Mouse (Mus musculus): Measurements from ENCODE around the gene Angptl6.
A peak's percentile ranks its signal among the peaks of the same experiment; 100 is the strongest.
"Not testable (repeated sequence)": the region's sequence is repeated elsewhere in the genome, so short reads cannot be mapped to it uniquely, and the experiment has no call there.

Gene Angptl6

DNA sequence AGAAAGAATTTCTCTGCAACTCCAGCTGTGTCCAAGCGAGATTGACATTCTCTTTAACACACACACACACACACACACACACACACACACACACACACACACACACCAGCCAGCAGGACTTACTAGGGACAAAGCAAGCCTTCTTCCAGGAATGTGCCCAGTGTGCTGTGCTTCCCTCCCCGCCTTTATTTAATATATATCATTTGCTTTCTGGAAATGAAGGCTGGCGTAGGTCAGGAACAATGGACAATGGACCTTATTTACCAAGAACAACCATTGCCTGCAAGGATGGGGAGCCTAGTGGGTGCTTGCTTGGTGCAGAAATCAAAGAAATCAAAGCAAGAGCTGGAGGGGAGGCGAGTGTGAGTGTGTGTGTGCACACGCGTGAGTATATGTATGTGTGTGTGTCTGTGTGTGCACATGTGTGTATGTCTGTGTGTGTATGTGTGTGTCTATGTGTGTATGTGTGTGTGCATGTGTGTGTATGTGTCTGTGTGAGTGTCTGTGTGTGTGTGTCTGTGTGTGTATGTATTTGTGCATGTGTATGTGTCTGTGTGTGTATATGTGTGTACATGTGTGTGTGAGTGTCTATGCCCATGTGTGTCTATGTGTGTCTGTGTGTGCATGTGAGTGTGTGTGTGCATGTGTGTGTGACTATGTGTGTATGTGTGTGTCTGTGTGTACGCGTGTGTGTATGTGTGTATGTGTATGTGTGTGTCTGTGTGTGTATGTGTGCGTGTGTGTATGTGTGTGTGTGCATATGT is 42.2 kb downstream of the Angptl6 start:
- no peak for DNase-seq (ENCODE audit: low spot score in 2 of 2)

DNA sequence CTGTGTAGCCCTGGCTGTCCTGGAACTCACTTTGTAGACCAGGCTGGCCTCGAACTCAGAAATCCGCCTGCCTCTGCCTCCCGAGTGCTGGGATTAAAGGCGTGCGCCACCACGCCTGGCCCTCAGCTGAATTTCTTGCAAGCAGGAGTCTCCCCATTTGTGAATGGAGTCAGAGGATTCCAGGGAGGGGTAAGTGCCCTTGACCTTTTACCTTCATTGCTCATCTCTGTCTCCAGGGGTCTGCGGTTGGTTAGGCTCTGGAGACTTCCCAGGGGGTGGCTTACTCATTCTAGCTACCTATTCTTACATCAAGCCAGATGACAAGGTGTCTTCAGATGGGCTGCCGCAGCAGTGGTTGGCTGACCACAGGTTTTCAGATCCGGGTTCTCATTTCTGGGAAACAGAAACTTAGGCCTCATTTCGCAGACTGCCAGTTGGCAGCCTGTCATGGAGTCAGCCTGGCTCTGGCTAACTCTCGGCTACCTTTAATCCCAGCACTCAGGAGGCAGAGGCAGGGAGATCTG is 44.0 kb downstream of the Angptl6 start:
- not testable (repeated sequence) for DNase-seq (ENCODE audit: low spot score in 2 of 2)

- no peak for DNase-seq (ENCODE audit: low spot score in 2 of 2)
Observed at GRCm38 (mm10) chr9:20834881-20835280, 44.6 kb downstream of the Angptl6 start.

GRCm38 (mm10) chr9:20830901-20831643 is 48.5 kb downstream of the Angptl6 start:
- DNase-seq (ENCODE audit: low spot score in 2 of 2): peak; percentile 96 to 97

- no peak for DNase-seq (ENCODE audit: low spot score in 2 of 2)
Observed at GRCm38 (mm10) chr9:20828127-20828526, 51.4 kb downstream of the Angptl6 start.

- DNase-seq (ENCODE audit: low spot score in 2 of 2): no peak
Observed at GRCm38 (mm10) chr9:20825781-20826180, 53.7 kb downstream of the Angptl6 start.
